Mouse (Mus musculus): Measurements from ENCODE around the gene Timeless. TPM values are rescaled to one million over a fixed set of nuclear protein-coding genes. Genes with fewer than 3 reads are reported as not detected.
"Not testable (repeated sequence)": the region's sequence is repeated elsewhere in the genome, so short reads cannot be mapped to it uniquely, and the experiment has no call there.

Gene Timeless
- polyA plus RNA-seq (2016; fragmentation: Nextera tagmentation; extraction: Ambion mirVana), result 86.6 and 89.4 TPM in 2 replicates

GRCm38 (mm10) chr10:128231697-128232419, at the start of gene Timeless:
Timeless (plus strand) TSS chr10:128232065.
- peak within 1 kb of the TSS; percentile 78 for H3K4me3 ChIP-seq
- WGBS, result under 1% methylated on average over 58 of the region's 58 CpGs
- peak within 1 kb of the TSS; percentile 99 for H3K27ac ChIP-seq (replicated peaks)
- peaks cover 38% of the 10 kb centered on the region for H3K4me1 ChIP-seq
- H3K36me3 ChIP-seq, result peaks cover 16% of the 10 kb centered on the region
- no peaks in the 10 kb centered on the region for H3K9me3 ChIP-seq (replicated peaks)
- no peaks in the 10 kb centered on the region for H3K27me3 ChIP-seq (ENCODE audit: low read depth, poor library complexity, severe bottlenecking)
- DNase-seq (ENCODE audit: low spot score), result peak; percentile 88

GRCm38 (mm10) chr10:128184296-128184695, 47.6 kb upstream of the Timeless start:
- Histone ChIP-seq H3K27ac (replicated peaks) (no peak overlapping the region), H3K4me1 (peaks cover 8% of the 10 kb centered on the region), H3K36me3 (no peaks in the 10 kb centered on the region), H3K9me3 (replicated peaks) (no peaks in the 10 kb centered on the region), H3K27me3 (ENCODE audit: low read depth, poor library complexity, severe bottlenecking) (no peaks in the 10 kb centered on the region), H3K4me3 (no peak overlapping the region)
- 92% methylated on average over 2 of the region's 2 CpGs for WGBS
- DNase-seq (ENCODE audit: low spot score), result no peak

DNA sequence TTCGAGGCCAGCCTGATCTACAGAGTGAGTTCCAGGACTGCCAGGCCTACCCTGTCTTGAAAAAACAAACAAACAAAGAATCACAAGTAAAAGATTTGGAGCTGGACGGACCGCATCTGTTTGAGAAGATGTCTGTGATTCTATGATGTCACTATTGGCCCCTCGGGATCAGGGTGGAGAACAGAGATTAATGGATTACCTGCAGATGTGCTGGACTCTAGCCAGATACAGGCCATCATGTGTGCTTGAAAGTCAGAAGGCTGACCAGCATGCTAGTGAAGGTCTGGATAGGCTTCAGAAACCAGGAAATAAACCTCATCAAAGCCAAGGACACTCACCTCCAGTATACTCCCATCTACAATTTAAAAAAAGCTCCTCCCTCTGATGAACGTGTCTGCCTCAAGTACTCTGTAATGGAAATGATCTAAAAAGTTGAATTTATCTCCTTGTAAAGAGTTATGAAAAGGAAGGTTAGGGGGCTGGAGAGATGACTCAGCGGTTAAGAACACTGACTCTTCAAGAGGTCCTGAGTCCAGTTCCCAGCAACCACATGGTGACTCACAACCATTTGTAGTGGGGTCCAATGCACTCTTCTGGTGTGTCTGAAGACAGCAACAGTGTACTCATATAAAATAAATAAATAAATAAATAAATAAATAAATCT, 46.5 kb upstream of the Timeless start:
- 82% methylated on average over 6 of the region's 6 CpGs for WGBS
- no peaks in the 10 kb centered on the region for H3K27me3 ChIP-seq (ENCODE audit: low read depth, poor library complexity, severe bottlenecking)
- no peak for DNase-seq (ENCODE audit: low spot score)
- no peaks in the 10 kb centered on the region for H3K9me3 ChIP-seq (replicated peaks)
- no peak overlapping the region for H3K4me3 ChIP-seq
- H3K27ac ChIP-seq (replicated peaks), result no peak overlapping the region
- H3K4me1 ChIP-seq, result no peaks in the 10 kb centered on the region
- no peaks in the 10 kb centered on the region for H3K36me3 ChIP-seq

DNA sequence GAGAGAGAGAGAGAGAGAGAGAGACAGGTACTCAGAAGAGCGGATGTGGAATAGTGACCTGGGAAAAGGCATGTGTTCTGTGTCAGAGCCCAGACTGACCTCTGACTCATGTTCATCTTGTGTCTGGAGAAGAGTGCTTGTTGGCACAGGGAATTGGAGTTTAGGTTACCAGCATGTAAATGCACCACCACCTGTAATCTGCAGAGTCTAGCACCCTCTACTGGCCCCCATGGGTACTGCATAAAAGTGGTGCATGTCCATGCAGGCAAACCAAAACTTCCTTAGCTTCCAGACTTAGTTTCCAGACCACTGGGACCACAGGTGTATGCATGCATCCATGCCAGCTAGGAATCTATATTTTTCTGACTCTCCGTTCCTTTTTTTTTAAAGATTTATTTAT, 45.9 kb upstream of the Timeless start:
- H3K9me3 ChIP-seq (replicated peaks), result no peaks in the 10 kb centered on the region
- no peaks in the 10 kb centered on the region for H3K36me3 ChIP-seq
- no peak overlapping the region for H3K27ac ChIP-seq (replicated peaks)
- 66% methylated on average over 2 of the region's 2 CpGs for WGBS
- peak; percentile 88 for DNase-seq (ENCODE audit: low spot score)
- H3K4me1 ChIP-seq, result no peaks in the 10 kb centered on the region
- no peaks in the 10 kb centered on the region for H3K27me3 ChIP-seq (ENCODE audit: low read depth, poor library complexity, severe bottlenecking)
- no peak overlapping the region for H3K4me3 ChIP-seq

DNA sequence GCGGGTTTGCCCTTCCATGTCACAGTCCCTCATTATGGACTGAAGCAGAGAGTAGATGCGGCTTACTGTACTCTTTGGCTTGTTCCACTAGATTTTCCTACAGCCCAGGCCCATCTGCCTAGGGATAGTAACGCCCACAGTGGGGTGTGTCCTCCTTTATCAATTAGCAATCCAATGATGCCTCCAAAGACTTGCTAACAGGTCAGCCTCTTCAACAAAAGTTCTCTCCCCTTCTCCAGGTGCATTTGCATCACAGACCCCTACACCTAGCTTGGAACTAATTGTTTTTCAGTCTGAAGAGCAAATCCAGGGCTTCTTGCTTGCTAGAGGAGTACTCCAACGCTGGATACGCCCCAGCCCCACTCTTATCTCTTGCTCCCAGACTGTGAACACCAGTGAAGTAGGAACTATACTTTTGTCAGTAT, 44.7 kb upstream of the Timeless start:
- no peak overlapping the region for H3K27ac ChIP-seq (replicated peaks)
- H3K36me3 ChIP-seq, result no peaks in the 10 kb centered on the region
- H3K9me3 ChIP-seq (replicated peaks), result no peaks in the 10 kb centered on the region
- WGBS, result 66% methylated on average over 5 of the region's 5 CpGs
- DNase-seq (ENCODE audit: low spot score), result no peak
- H3K4me3 ChIP-seq, result no peak overlapping the region
- no peaks in the 10 kb centered on the region for H3K27me3 ChIP-seq (ENCODE audit: low read depth, poor library complexity, severe bottlenecking)
- H3K4me1 ChIP-seq, result no peaks in the 10 kb centered on the region

GRCm38 (mm10) chr10:128188242-128188877, 43.5 kb upstream of the Timeless start:
- Histone ChIP-seq H3K9me3 (replicated peaks) (no peaks in the 10 kb centered on the region), H3K4me3 (no peak overlapping the region)
- WGBS, result 50% methylated on average over 2 of the region's 2 CpGs

GRCm38 (mm10) chr10:128191472-128191871, 40.4 kb upstream of the Timeless start:
- Histone ChIP-seq H3K36me3 (no peaks in the 10 kb centered on the region), H3K4me1 (peaks cover 18% of the 10 kb centered on the region), H3K9me3 (replicated peaks) (no peaks in the 10 kb centered on the region), H3K27me3 (ENCODE audit: low read depth, poor library complexity, severe bottlenecking) (peaks cover 31% of the 10 kb centered on the region), H3K27ac (replicated peaks) (no peak overlapping the region), H3K4me3 (no peak overlapping the region)
- 88% methylated on average over 2 of the region's 2 CpGs for WGBS
- no peak for DNase-seq (ENCODE audit: low spot score)

More at GRCm38 (mm10) chr10:128188242-128188877, 43.5 kb upstream of the Timeless start:
- Histone ChIP-seq H3K36me3 (no peaks in the 10 kb centered on the region), H3K4me1 (no peaks in the 10 kb centered on the region), H3K27ac (replicated peaks) (no peak overlapping the region), H3K27me3 (ENCODE audit: low read depth, poor library complexity, severe bottlenecking) (peaks cover 6% of the 10 kb centered on the region)
- peak; percentile 60 for DNase-seq (ENCODE audit: low spot score)

DNA sequence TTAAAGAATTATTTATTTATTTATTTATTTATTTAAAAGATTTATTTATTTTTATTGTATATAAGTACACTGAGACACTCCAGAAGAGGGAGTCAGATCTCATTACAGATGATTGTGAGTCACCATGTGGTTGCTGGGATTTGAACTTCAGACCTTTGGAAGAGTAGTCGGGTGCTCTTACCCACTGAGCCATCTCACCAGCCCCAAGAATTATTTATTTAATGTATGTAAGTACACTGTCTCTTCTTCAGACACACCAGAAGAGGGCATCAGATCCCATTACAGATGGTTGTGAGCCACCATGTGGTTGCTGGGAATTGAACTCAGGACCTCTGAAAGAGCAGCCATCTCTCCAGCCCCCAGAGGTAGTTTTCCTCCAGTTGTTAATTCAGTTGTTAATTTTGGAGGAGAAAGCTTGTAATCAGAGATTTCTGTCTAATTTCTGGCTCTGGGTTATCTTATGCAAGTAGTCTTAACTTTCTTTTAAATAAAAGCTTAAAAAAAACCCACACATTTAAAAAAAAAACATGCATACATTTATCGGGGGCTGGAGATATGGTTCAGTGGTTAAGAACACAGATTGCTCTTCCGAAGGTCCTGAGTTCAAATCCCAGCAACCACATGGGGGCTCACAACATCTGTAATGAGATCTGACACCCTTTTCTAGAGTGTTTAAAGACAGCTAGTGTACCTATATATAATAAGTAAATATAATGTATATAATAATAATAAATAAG, 39.7 kb upstream of the Timeless start:
- 92% methylated on average over 3 of the region's 3 CpGs for WGBS
- not testable (repeated sequence) for H3K9me3 ChIP-seq (replicated peaks); H3K4me3 ChIP-seq; H3K36me3 ChIP-seq; H3K27ac ChIP-seq (replicated peaks); DNase-seq (ENCODE audit: low spot score)
- Histone ChIP-seq H3K4me1 (peaks cover 18% of the 10 kb centered on the region), H3K27me3 (ENCODE audit: low read depth, poor library complexity, severe bottlenecking) (peaks cover 38% of the 10 kb centered on the region)

GRCm38 (mm10) chr10:128193113-128193512, 38.8 kb upstream of the Timeless start:
- no peaks in the 10 kb centered on the region for H3K9me3 ChIP-seq (replicated peaks)
- H3K36me3 ChIP-seq, result no peaks in the 10 kb centered on the region
- peaks cover 18% of the 10 kb centered on the region for H3K4me1 ChIP-seq
- 91% methylated on average over 6 of the region's 6 CpGs for WGBS
- H3K27ac ChIP-seq (replicated peaks), result no peak overlapping the region
- H3K4me3 ChIP-seq, result peak overlapping the region; percentile 85; the same call in 1 of the 2 replicates
- no peak for DNase-seq (ENCODE audit: low spot score)
- H3K27me3 ChIP-seq (ENCODE audit: low read depth, poor library complexity, severe bottlenecking), result peaks cover 38% of the 10 kb centered on the region

GRCm38 (mm10) chr10:128194024-128194550, 37.8 kb upstream of the Timeless start, which contains the start of gene Gls2:
Gls2 (plus strand) TSS chr10:128194457.
- Histone ChIP-seq H3K27ac (replicated peaks) (peak within 1 kb of the TSS; percentile 83), H3K36me3 (no peaks in the 10 kb centered on the region), H3K4me1 (peaks cover 18% of the 10 kb centered on the region), H3K27me3 (ENCODE audit: low read depth, poor library complexity, severe bottlenecking) (peaks cover 38% of the 10 kb centered on the region), H3K4me3 (peak within 1 kb of the TSS; percentile 85), H3K9me3 (replicated peaks) (no peaks in the 10 kb centered on the region)
- peak; percentile 99 for DNase-seq (ENCODE audit: low spot score)
- WGBS, result under 1% methylated on average over 46 of the region's 46 CpGs

DNA sequence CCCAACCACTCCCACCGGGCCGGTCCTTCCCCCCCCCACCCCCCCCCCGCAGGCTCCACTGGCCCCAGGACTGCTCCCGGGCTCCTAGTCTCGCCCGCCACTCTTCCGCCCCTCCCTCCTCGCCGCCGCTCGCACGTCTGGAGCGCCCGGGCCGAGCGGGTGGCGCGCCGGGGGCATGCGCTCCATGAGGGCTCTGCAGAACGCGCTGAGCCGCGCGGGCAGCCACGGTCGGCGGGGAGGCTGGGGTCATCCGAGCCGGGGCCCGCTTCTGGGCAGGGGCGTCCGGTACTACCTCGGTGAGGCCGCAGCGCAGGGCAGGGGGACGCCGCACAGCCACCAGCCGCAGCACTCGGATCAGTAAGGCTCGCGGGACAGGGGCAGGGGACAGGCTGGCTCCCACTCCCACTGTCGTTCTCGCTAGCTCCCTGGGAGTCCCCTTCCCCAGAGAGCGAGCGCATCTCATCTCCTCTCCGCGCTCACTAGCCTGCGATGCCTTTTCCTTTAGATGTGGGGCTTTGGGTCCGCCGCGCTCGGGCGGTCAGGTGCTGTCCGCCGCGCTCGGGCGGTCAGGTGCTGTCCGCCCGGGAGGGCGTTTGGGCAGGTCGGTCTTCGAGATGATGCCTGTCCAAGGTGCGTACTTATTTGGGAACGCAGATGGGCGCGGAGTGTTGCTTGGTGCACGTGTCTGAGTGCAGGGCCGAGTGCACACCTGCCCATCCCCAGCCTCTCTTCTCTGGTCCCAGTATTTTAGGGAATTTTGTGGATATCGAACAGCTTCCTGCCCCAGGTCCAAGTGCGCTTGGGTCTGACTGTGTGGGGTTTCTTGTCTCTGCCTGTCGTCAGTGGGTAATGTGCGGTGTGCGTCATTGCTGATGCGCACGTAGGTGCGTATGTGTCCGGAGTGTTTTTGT, 37.1 kb upstream of the Timeless start:
- peaks cover 38% of the 10 kb centered on the region for H3K27me3 ChIP-seq (ENCODE audit: low read depth, poor library complexity, severe bottlenecking)
- WGBS, result 1% methylated on average over 74 of the region's 79 CpGs
- peaks cover 18% of the 10 kb centered on the region for H3K4me1 ChIP-seq
- H3K27ac ChIP-seq (replicated peaks), result peak overlapping the region; percentile 83
- no peak for DNase-seq (ENCODE audit: low spot score)
- no peaks in the 10 kb centered on the region for H3K9me3 ChIP-seq (replicated peaks)
- H3K4me3 ChIP-seq, result peak overlapping the region; percentile 85
- no peaks in the 10 kb centered on the region for H3K36me3 ChIP-seq
